Mouse (Mus musculus): ENCODE data around the gene Ociad2. TPM values are rescaled to one million over a fixed set of nuclear protein-coding genes. Genes with fewer than 3 reads are reported as not detected.

The Ociad2 gene
- polyA plus RNA-seq, 1 experiment: 2.0 TPM

DNA sequence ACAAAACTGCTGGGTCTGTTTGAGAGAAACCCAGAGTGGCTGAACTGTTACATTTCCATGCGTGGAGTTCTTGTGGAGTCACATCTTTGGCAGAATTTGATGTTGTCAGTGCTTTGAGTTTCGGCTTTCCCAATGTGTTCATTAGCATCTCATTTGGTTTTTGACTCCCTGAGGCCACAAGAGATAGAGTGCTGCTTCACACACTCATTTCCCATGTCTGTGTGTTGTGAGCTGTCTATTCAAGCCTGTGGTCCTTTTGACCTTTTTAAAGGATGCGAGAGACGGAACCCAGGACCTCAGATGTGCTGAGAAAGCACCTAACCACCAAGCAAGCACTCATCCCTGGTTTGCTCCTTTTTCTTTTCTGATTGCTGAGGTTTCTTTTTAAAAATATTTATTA lies 4.4 kb upstream of the Ociad2 start:
- no peak overlapping the region for H3K4me3 ChIP-seq (replicated peaks; ENCODE audit: control insufficient read depth, low read depth, low read length)
- no peaks in the 10 kb centered on the region for H3K4me1 ChIP-seq (ENCODE audit: control insufficient read depth, insufficient read depth, low read length)
- TF ChIP-seq CTCF (IDR thresholded peaks at IDR 0.05; ENCODE audit: control insufficient read depth, insufficient read depth, low read length) (no peak), POLR2A (IDR thresholded peaks at IDR 0.05; ENCODE audit: borderline replicate concordance, control insufficient read depth, low read depth, low read length) (no peak)
- WGBS: 89% methylated on average over 4 of the region's 4 CpGs
- H3K27ac ChIP-seq (ENCODE audit: control insufficient read depth, insufficient read depth, low read depth, low read length, poor library complexity): no peak overlapping the region

DNA sequence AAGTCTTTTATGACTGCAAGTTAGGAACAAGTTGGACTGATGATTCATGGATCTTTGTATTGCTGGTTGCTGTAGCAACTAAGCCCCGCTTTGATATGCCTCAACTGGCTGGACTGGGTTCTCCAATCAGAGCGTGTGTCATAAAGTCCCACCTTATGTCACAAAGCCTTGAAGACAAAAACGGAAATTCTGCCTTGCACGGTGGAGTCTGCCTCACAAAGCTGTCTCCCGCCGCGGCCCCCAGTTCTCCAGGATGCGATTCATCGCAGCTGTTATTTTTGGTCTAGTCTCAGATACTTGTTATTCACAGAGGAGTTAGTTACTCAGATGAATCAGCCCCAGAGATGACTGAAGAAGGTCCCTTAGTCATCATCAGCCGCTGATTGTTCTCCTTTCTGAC lies 3.5 kb upstream of the Ociad2 start:
- TF ChIP-seq POLR2A (IDR thresholded peaks at IDR 0.05; ENCODE audit: borderline replicate concordance, control insufficient read depth, low read depth, low read length) (no peak), CTCF (IDR thresholded peaks at IDR 0.05; ENCODE audit: control insufficient read depth, insufficient read depth, low read length) (no peak)
- H3K4me3 ChIP-seq (replicated peaks; ENCODE audit: control insufficient read depth, low read depth, low read length): no peak overlapping the region
- H3K4me1 ChIP-seq (ENCODE audit: control insufficient read depth, insufficient read depth, low read length): no peaks in the 10 kb centered on the region
- WGBS: 70% methylated on average over 10 of the region's 10 CpGs
- no peak overlapping the region for H3K27ac ChIP-seq (ENCODE audit: control insufficient read depth, insufficient read depth, low read depth, low read length, poor library complexity)

DNA sequence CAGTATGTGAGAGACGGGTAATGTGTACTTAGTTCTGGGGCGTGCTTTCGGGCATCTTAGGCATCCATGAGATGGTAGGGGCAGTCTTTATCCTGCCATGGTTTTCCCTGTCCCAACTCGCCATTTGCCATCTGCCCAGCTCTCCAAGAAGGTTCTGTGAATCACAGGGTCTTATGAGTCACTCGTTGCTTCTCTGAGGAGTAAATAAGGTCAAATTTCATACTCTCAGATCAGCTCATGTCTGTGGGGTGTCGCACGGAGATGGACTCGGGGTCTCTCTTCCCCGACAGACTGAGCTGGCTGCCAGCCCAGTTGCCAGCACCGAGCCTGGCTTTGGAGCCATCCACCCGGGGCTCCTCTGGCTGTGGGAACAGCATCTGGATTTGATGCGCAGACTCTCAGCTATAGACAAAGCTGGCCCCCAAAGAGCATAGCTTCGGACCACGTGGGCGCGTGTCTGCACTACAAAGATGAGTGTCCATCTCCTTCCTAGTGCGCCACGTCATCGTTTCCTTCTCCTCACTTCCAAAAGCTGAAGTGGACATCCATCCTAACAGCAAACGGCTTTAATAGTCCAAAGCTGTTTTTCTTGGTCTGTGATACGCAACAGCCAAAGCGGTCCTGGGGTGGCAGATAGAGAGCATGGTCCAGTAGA lies 2.0 kb upstream of the Ociad2 start:
- no peaks in the 10 kb centered on the region for H3K4me1 ChIP-seq (ENCODE audit: control insufficient read depth, insufficient read depth, low read length)
- TF ChIP-seq CTCF (IDR thresholded peaks at IDR 0.05; ENCODE audit: control insufficient read depth, insufficient read depth, low read length) (no peak), POLR2A (IDR thresholded peaks at IDR 0.05; ENCODE audit: borderline replicate concordance, control insufficient read depth, low read depth, low read length) (no peak)
- WGBS: 88% methylated on average over 22 of the region's 22 CpGs
- no peak overlapping the region for H3K27ac ChIP-seq (ENCODE audit: control insufficient read depth, insufficient read depth, low read depth, low read length, poor library complexity)
- H3K4me3 ChIP-seq (replicated peaks; ENCODE audit: control insufficient read depth, low read depth, low read length): no peak overlapping the region

GRCm38 (mm10) chr5:73339779-73340722 lies 777 bp downstream of the Ociad2 start:
- Histone ChIP-seq H3K27ac (ENCODE audit: control insufficient read depth, insufficient read depth, low read depth, low read length, poor library complexity) (no peak overlapping the region), H3K4me3 (replicated peaks; ENCODE audit: control insufficient read depth, low read depth, low read length) (no peak overlapping the region), H3K4me1 (ENCODE audit: control insufficient read depth, insufficient read depth, low read length) (no peaks in the 10 kb centered on the region)
- WGBS: 81% methylated on average over 9 of the region's 9 CpGs
- TF ChIP-seq CTCF (IDR thresholded peaks at IDR 0.05; ENCODE audit: control insufficient read depth, insufficient read depth, low read length) (no peak), POLR2A (IDR thresholded peaks at IDR 0.05; ENCODE audit: borderline replicate concordance, control insufficient read depth, low read depth, low read length) (no peak)

- no peak overlapping the region for H3K27ac ChIP-seq (ENCODE audit: control insufficient read depth, insufficient read depth, low read depth, low read length, poor library complexity)
- no peaks in the 10 kb centered on the region for H3K4me1 ChIP-seq (ENCODE audit: control insufficient read depth, insufficient read depth, low read length)
- H3K4me3 ChIP-seq (replicated peaks; ENCODE audit: control insufficient read depth, low read depth, low read length): no peak overlapping the region
- WGBS: 51% methylated on average over 14 of the region's 14 CpGs
- TF ChIP-seq POLR2A (IDR thresholded peaks at IDR 0.05; ENCODE audit: borderline replicate concordance, control insufficient read depth, low read depth, low read length): no peak
- no peak for TF ChIP-seq CTCF (IDR thresholded peaks at IDR 0.05; ENCODE audit: control insufficient read depth, insufficient read depth, low read length)
These were observed 2.0 kb downstream of the Ociad2 start for GRCm38 (mm10) chr5:73338832-73339163.

DNA sequence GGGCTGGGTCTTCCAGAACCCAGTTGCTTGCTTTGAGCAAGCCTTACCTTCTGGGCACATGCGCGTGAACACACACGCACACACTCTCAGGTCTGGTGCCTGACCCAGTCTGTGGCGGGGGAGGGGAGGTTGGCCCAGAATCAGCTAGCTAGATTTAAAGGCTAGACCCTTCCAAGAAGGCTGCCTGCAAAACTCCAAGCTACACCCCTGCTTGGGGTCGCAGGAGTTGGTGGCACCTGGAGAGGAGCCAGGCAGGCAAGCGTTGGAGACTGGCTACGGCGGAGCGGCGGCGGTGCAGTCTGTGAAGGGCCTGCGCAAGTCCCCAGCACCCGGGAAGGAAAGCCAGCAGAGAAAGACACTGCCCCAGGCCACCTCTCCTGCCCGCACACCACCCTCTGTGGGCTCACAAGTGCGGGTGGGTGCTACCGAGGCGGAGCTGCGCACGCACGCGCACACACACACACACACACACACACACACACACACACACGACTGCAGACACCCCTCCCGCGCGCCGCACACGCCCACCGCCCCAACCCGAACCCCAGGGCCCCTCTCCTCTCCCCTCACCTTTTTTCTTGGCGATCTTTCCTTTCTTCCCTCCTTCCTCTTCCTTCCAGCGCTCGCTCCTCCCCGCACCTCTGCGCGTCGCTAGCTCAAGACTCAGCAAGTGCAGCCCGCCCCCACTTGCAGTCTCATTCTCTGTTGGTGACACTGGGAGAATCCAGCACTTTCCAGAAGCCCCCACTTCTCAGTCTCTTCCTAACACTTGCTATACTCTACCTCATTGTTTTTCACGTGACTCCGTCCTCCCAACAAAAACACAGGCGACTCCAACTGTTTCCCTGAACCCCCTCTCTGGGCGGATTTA lies 2.6 kb downstream of the Ociad2 start:
- H3K4me1 ChIP-seq (ENCODE audit: control insufficient read depth, insufficient read depth, low read length): no peaks in the 10 kb centered on the region
- no peak overlapping the region for H3K27ac ChIP-seq (ENCODE audit: control insufficient read depth, insufficient read depth, low read depth, low read length, poor library complexity)
- WGBS: 4% methylated on average over 41 of the region's 41 CpGs
- TF ChIP-seq CTCF (IDR thresholded peaks at IDR 0.05; ENCODE audit: control insufficient read depth, insufficient read depth, low read length) (no peak), POLR2A (IDR thresholded peaks at IDR 0.05; ENCODE audit: borderline replicate concordance, control insufficient read depth, low read depth, low read length) (no peak)
- H3K4me3 ChIP-seq (replicated peaks; ENCODE audit: control insufficient read depth, low read depth, low read length): peak overlapping the region; percentile 35

DNA sequence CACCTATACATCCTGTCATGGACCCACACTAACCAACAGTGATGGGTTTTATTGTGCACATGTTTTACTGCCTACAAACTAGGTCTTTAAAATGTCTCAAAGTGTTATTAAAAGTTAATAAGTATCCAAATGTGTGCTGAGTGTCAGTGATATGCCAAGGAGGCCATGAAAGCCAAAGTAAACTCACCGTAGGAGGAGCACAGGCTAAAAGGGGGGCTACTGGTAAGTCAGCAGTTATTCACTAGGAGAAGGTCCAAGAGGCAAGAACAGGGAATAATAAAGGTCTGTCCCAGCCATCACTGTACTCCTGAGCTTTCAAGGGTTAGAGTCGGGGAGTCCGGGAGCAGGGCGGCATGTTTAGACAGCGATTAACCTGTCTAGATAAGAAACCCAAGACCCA lies 4.4 kb downstream of the Ociad2 start:
- H3K4me1 ChIP-seq (ENCODE audit: control insufficient read depth, insufficient read depth, low read length): no peaks in the 10 kb centered on the region
- H3K4me3 ChIP-seq (replicated peaks; ENCODE audit: control insufficient read depth, low read depth, low read length): no peak overlapping the region
- no peak for TF ChIP-seq POLR2A (IDR thresholded peaks at IDR 0.05; ENCODE audit: borderline replicate concordance, control insufficient read depth, low read depth, low read length)
- TF ChIP-seq CTCF (IDR thresholded peaks at IDR 0.05; ENCODE audit: control insufficient read depth, insufficient read depth, low read length): no peak
- WGBS: 88% methylated on average over 5 of the region's 5 CpGs
- H3K27ac ChIP-seq (ENCODE audit: control insufficient read depth, insufficient read depth, low read depth, low read length, poor library complexity): no peak overlapping the region

- no peak overlapping the region for H3K27ac ChIP-seq (ENCODE audit: control insufficient read depth, insufficient read depth, low read depth, low read length, poor library complexity)
- no peak overlapping the region for H3K4me3 ChIP-seq (replicated peaks; ENCODE audit: control insufficient read depth, low read depth, low read length)
- no peaks in the 10 kb centered on the region for H3K4me1 ChIP-seq (ENCODE audit: control insufficient read depth, insufficient read depth, low read length)
- WGBS: 83% methylated on average over 4 of the region's 4 CpGs
- TF ChIP-seq POLR2A (IDR thresholded peaks at IDR 0.05; ENCODE audit: borderline replicate concordance, control insufficient read depth, low read depth, low read length): no peak
- TF ChIP-seq CTCF (IDR thresholded peaks at IDR 0.05; ENCODE audit: control insufficient read depth, insufficient read depth, low read length): no peak
These were observed 9.8 kb downstream of the Ociad2 start for GRCm38 (mm10) chr5:73331002-73331401.
